Mouse (Mus musculus): ENCODE data around the gene Edem3.

DNA sequence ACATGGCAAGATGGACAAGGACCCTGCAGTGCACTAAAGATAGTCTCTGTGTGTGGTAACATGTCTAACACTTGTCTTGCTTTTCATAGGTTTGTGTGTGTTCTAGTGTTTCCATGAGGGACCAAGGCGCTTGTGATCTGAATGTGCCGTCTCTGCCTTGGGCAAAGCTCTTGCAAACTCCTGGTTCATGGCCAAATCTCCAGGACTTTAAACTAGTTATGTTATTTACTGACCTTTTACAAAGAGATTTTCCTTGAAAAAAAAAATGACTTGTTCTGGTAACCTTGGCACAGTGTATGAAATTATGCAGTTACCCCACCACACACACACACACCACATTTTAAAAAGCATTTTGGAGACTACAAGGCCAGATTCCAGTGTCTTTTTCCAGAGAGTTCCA lies 34.6 kb upstream of the Edem3 start:
- TF ChIP-seq CTCF (IDR thresholded peaks at IDR 0.05; ENCODE audit: low read depth) (no peak), EP300 (optimal IDR thresholded peaks at IDR 0.05) (no peak)

All from stomach, postnatal 0 days (tissue).